10 mouse cellular contexts compared by ENCODE assay signal in the genomic region with DNA sequence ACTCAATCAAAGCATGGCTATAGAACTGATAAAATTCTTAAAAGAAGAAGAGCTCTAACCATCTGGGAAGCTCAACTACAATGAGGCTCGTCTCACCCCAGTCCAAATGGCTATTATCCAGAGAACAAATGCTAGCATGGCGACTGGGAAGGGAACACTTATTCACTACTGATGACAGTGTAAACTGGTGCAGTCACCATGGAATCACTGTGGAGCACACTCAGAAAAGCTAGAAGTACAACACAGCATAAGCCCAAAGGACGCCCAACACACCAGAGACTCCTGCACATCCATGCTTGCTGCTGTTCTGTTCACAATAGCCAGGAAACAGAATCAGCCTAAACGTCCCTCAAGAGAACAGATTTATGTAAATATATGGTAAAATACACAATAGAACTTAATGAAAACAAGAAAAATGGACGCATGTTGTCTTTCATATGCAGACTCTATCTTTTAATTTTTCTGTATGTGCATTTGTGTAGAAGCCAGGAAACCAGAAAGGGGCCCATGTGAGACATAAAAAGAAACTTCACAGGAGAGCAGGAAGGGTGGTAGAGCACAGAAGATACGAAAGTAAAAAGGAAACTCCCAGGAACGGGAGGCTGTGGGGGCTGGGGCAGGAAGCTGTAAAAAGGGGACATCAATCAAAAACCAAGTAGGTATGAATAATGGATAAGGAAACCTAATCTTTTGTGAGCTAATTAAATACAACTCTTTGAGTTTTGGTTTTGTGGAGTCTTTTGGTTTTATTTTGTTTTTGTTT. TPM values are rescaled to one million over a fixed set of nuclear protein-coding genes. Genes with fewer than 3 reads are reported as not detected.
A peak's percentile ranks its signal among the peaks of the same experiment; 100 is the strongest.
DNase-seq lines count a peak whose midpoint lies in the region; ATAC-seq and TF ChIP-seq lines count a peak whose summit lies in the region.
"Had no signal": no experiment of that assay in that cellular context is flagged by ENCODE, and none has a peak within 500 bp of the region (broad histone marks: within the 10 kb centered on the region; RNA-seq: fewer than 3 reads in every experiment).

No protein-coding gene starts in this region.

- H3K4me2 ChIP-seq in kidney, embryonic 15.5 days: no peak overlapping the region
- peak overlapping the region; percentile 13; the same call in 1 of the 2 replicates for H3K4me2 ChIP-seq in midbrain, embryonic 14.5 days (ENCODE audit: low read length)
- H3K4me2 ChIP-seq in intestine, postnatal 0 days (replicated peaks; ENCODE audit: low read depth): no peak overlapping the region

- H3K9me3 ChIP-seq in kidney, embryonic 15.5 days (replicated peaks): no peaks in the 10 kb centered on the region
- H3K9me3 ChIP-seq in midbrain, embryonic 14.5 days (ENCODE audit: control insufficient read depth, low read length): no peaks in the 10 kb centered on the region
- no peaks in the 10 kb centered on the region for H3K9me3 ChIP-seq in intestine, postnatal 0 days (ENCODE audit: control insufficient read depth)

- 31% methylated on average over 7 of the region's 7 CpGs for WGBS in kidney, embryonic 15.5 days
- 16% methylated on average over 7 of the region's 7 CpGs for WGBS in midbrain, embryonic 14.5 days
- 45% methylated on average over 7 of the region's 7 CpGs for WGBS in intestine, postnatal 0 days

- H3K4me3 ChIP-seq in kidney, embryonic 15.5 days (replicated peaks): no peak overlapping the region
- no peak overlapping the region for H3K4me3 ChIP-seq in midbrain, embryonic 14.5 days (replicated peaks; ENCODE audit: low read depth, low read length)
- no peak overlapping the region for H3K4me3 ChIP-seq in intestine, postnatal 0 days (ENCODE audit: low read depth, low read length)
- H3K4me3 ChIP-seq: erythroblast, embryonic 14.5 days had no signal

- DNase-seq in cerebellum, adult 9-10 months: peak; percentile 50
- DNase-seq in cerebellum, adult 11 months: no peak
- DNase-seq in kidney, postnatal 25 days: no peak
- DNase-seq in midbrain, embryonic 14.5 days: peak; percentile 13
- DNase-seq in retina, postnatal 1 day: no peak
- DNase-seq: kidney, postnatal 14 days had no signal

- H3K9ac ChIP-seq in kidney, embryonic 15.5 days: no peak overlapping the region
- H3K9ac ChIP-seq in midbrain, embryonic 14.5 days (replicated peaks; ENCODE audit: low read length): no peak overlapping the region
- H3K9ac ChIP-seq in intestine, postnatal 0 days (ENCODE audit: low read depth, low read length): no peak overlapping the region

- peaks cover 14% of the 10 kb centered on the region for H3K4me1 ChIP-seq in kidney, embryonic 15.5 days
- H3K4me1 ChIP-seq in midbrain, embryonic 14.5 days (ENCODE audit: control insufficient read depth, insufficient read depth, low read length): peaks cover 10% of the 10 kb centered on the region
- H3K4me1 ChIP-seq in intestine, postnatal 0 days (replicated peaks; ENCODE audit: control insufficient read depth, insufficient read depth, low read length): 0 out of 2 replicates have a peak, but pooled peaks cover 6% of the 10 kb centered on the region

- H3K27me3 ChIP-seq in kidney, embryonic 15.5 days: no peaks in the 10 kb centered on the region
- no peaks in the 10 kb centered on the region for H3K27me3 ChIP-seq in midbrain, embryonic 14.5 days (ENCODE audit: control insufficient read depth, insufficient read depth, low read length)
- H3K27me3 ChIP-seq in intestine, postnatal 0 days (replicated peaks; ENCODE audit: control insufficient read depth, insufficient read depth, low read length): no peaks in the 10 kb centered on the region

- peak overlapping the region; percentile 57 for H3K27ac ChIP-seq in kidney, embryonic 15.5 days
- peak overlapping the region; percentile 57; the same call in 1 of the 2 replicates for H3K27ac ChIP-seq in midbrain, embryonic 14.5 days (replicated peaks; ENCODE audit: low read depth, low read length)
- no peak overlapping the region for H3K27ac ChIP-seq in intestine, postnatal 0 days (ENCODE audit: low read depth, low read length)

- H3K36me3 ChIP-seq in kidney, embryonic 15.5 days: peaks cover 5% of the 10 kb centered on the region
- H3K36me3 ChIP-seq in midbrain, embryonic 14.5 days (ENCODE audit: control insufficient read depth, insufficient read depth, low read length): no peaks in the 10 kb centered on the region
- no peaks in the 10 kb centered on the region for H3K36me3 ChIP-seq in intestine, postnatal 0 days (ENCODE audit: control insufficient read depth, insufficient read depth)

- no peak for TF ChIP-seq CTCF in intestine, postnatal 0 days (IDR thresholded peaks at IDR 0.05; ENCODE audit: low read depth)

- ATAC-seq in kidney, embryonic 15.5 days (replicated peaks; ENCODE audit: low FRiP score): no peak
- peak; percentile 91 for ATAC-seq in CD4-positive, CD25-positive, alpha-beta regulatory T cell, adult 4 months
- ATAC-seq in midbrain, embryonic 14.5 days (ENCODE audit: low FRiP score, low TSS enrichment): no peak
- no peak for ATAC-seq in intestine, postnatal 0 days

RNA-seq across cellular contexts. Expression of a gene that starts 28.1 kb away (rescaled TPM):
- polyA plus RNA-seq in kidney, embryonic 15.5 days (2015; fragmentation: Nextera tagmentation; extraction: Ambion mirVana): 8.2 and 10.8 TPM in 2 replicates
- 10 to 100 TPM; 28.3 to 45.2 TPM for polyA plus RNA-seq in CD4-positive, CD25-positive, alpha-beta regulatory T cell, adult 4 months (2017; shearing (Covaris generic))
- 19.6 and 22.7 TPM in 2 replicates for polyA plus RNA-seq in midbrain, embryonic 14.5 days (2014; fragmentation: Nextera tagmentation; extraction: Ambion mirVana)
- 6.9 and 7.2 TPM in 2 replicates for polyA plus RNA-seq in intestine, postnatal 0 days (2015; fragmentation: Nextera tagmentation; extraction: Ambion mirVana)

RNA-seq across cellular contexts. Expression of a gene that starts 54.8 kb away (rescaled TPM):
- polyA plus RNA-seq in kidney, embryonic 15.5 days (2015; fragmentation: Nextera tagmentation; extraction: Ambion mirVana): 135 and 137 TPM in 2 replicates
- 100 to 1,000 TPM; 126 to 136 TPM for polyA plus RNA-seq in CD4-positive, CD25-positive, alpha-beta regulatory T cell, adult 4 months (2017; shearing (Covaris generic))
- 170 and 181 TPM in 2 replicates for polyA plus RNA-seq in midbrain, embryonic 14.5 days (2014; fragmentation: Nextera tagmentation; extraction: Ambion mirVana)
- polyA plus RNA-seq in intestine, postnatal 0 days (2015; fragmentation: Nextera tagmentation; extraction: Ambion mirVana): 127 and 143 TPM in 2 replicates

Comparison
In these comparisons a context has a peak if more than half of its experiments do, and no peak if none do; other contexts are left out.
1. DNase-seq: peak in cerebellum, adult 9-10 months (single experiment) and midbrain, embryonic 14.5 days (single experiment); none in cerebellum, adult 11 months (single experiment), kidney, postnatal 25 days (0 of 2) and retina, postnatal 1 day (single experiment).